Mouse (Mus musculus): Measurements from ENCODE around the gene Ints3.

Gene Ints3

DNA sequence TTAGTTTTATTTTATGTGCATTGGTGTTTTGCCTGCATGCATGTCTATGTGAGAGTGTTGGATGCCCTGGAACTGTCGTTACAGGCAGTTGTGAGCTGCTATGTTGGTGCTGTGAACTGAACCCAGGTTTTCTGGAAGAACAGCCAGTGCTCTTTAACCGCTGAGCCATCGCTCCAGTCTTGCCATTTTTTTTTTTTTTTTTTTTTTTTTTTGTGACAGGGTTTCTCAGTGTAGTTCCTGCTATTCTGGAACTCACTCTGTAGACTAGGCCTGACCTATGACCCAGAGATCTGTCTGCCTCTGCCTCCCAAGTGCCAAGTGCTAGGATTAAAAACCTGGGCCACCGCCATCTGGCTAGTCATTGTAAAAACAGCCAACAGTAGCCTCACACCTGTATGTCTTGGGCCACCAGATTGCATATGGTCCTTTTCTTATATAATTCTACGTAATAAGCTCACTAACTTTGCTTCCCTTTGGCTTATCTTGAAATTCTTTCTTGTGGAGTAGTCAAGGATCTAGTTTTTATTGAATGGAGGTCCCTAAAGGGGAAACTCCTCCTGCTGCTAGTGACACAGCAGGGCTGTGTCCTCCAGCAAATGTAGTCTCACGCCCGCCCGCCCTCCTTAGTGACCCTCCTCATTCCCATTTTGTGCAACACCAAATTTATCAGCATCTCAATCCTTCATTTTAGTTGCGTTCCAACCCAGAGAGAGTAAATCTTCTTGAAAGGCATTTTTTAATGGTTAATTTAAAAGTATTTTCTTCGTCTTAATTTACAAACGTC, 12.2 kb upstream of the Ints3 start:
- no peak for DNase-seq

DNA sequence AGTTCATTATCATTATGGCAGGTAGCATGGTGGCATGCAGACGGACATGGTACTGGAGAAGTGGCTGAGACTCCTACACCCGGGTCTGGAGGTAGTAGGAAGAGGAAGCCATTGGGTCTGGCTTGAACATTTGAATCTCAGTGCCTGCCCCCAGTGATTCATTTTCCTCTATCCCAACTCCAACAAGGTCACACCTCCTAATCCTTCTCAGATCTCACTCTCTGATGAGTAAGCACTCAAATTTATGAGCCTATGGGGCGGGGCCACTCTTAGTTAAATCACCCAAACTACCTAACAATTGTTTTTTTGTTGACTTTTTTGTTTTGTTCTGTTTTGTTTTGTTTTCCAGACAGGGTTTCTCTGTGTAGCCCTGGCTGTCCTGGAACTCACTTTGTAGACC, 10.6 kb upstream of the Ints3 start:
- no peak for DNase-seq

DNA sequence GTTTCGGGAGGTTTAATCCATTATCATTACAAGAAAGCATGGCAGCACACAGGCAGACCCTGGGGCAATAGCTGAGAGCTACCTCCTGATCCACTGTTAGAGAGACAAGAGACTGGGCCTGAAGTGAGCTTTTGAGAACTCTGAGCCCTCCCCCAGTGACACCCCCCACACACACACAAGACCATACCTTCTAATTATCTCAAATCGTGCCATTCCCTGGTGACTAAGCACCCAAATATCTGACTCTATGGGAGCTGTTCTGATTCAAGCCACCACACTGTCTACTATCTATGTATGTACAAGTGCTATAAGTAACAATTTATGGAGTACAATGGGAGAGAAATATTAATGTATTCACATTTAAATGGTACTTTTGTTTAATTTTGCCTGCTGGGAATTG, 7.3 kb upstream of the Ints3 start:
- no peak for DNase-seq

DNA sequence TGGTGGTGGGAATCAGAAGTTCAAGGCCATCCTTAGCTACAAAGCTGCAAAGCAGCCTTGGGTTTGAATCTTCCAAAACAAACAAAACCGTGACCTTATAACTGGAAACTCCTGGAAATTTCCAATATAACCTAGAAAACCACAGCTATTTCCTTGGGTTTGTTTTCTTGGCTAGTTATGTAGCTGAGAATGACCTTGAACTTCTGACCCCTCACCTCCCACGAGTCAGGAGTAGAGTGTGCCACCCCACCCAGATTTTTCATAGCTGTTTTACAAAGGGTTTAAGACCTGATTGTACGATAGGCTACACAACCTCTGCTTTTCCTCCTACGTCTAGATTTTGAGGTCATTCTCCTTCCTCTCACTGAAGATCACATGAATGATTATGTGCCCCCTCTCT, 3.7 kb upstream of the Ints3 start:
- DNase-seq = no peak

DNA sequence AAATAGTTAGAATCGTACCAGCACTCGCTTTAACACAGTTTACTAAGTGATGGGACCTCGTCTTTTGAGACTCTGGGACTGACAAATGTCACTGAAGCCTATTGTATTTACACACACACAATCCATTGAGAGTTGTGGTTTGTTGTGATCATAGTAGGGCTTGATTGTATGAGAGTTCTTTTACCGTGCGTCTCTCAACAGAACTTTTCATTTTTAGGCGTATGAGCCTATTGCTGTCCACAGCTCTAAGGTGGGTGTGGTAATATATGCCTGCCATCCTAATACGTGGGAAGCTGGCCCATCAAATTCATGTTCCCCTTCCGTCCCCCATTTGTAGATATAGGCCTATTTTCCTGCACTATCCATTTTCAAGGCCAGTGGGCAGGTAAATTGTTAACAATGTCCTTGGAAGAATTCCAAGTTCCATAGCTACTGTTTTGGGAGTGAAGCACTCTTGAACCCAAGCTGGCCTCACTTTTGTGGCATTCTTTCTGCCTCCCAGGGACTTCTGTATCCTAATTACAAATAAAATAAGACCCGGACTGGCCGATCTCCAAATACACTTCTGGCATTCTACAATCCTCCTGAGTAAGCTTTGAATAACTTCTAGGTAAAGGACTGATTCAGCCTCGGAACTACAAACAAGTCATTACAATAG, 780 bp upstream of the Ints3 start:
- peak; percentile 45 for DNase-seq

DNA sequence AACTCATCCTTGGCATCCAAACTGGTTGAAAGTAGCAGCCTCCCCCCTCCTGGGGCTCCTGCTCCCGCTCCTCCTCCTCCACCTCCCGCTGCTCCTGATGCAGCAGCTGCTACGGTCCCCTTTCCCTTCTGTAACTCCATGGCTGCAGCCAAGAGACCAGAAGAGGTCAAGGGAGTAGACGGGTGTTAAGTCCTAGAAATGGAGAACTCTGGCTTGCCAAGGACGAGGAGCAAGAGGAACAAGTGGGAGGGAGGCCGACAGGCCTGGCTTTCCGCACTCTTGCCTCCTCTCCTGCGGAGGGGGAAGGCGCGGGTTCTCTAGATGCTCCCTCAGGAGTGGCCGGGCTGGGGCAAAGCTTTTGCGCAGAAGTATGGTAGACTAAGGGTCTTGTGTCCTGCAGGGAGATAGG, 607 bp downstream of the Ints3 start:
- DNase-seq = peak; percentile 73

DNA sequence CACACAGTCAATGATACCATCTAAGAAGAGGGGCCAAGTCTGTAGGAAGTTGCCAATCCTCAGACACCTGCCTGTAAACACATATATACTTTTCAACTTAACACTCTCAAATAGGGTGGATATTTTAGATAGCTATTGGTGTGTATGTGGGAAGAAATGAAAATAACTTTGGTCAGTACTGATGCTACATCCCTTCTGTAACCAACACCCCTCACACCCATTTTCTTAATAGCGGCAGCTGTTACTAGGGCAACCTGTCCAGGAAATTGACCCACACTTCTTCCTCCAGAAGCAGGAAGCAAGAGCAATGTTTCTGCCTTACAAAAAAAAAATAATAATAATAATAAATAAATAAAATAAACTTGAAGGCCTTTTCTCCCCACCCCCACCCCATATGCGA, 1.1 kb downstream of the Ints3 start:
- DNase-seq = no peak

DNA sequence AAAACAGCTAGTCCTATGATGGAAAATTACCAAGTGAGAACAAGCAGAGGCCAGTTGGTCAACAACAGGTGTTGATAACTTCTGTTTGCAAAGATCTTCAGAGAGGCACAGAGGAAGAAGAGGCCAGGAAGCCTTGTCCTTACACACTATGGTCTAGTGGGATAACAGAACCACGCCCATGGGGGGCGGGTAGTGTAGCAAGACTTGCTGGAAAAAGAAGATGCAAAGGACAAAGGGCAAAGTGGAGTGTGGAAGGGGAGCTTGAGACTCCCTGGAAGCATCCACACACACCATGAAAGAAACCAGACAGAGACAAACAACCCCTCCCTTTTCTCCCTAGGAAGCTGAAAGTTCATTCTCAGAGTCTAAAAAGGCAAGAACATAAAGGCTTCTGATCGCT, 3.8 kb downstream of the Ints3 start:
- no peak for DNase-seq

DNA sequence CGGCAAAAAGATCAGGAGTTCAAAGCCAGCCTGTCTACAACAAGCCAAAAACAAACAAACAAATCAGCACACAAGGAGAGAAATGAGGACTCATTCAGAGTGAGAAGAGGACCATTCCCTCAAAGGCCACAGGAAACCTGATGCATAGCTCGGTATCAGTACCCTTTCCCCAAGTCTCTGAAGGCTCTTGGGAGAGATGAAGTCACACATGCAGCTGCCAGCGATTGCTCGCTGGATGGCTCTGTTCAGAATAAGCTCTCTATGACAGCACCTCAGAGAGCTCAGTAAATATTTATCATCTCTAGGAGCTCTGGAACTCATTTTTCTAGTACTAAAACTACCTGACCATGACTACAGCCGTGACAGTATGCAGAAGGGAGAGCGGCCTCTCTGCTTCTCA, 5.2 kb downstream of the Ints3 start:
- no peak for DNase-seq

DNA sequence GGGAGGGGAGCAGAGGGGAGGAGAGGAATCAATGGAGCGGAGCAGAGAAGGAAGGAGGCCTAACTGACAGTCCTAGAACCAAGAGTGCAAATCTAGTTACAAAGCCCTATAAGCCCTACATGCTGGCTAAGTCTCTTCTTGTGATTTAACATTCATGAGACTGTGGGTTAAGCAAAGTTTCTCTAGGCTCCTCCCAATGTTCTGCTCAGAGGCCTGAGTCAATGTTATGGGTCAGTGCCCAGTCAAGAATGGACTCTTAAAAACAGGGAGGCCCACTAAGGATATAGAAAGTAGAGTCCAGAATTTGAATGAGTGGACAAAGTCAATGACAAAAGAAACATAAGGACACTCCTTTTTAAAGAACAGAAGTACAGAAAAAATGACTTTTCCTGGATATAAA, 5.8 kb downstream of the Ints3 start:
- DNase-seq = no peak

DNA sequence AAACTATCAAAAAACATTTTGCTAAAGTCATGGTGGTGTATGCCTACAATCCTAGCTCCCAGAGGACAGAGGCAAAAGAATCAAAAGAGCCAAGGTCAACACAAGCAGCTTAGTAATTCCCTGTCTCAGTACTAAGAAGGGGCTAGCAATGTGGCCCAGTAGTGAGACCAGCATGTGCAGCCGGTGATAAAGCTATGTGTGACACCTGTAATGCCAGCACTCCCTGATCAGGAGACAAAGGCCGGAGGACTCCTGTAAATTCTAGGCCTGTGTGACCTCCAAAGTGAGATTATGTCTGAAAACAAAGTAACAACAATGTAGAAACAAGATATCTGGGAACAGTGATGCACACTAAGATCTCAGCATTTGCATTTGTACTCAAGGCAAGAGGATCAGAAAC, 7.9 kb downstream of the Ints3 start:
- DNase-seq = no peak

DNA sequence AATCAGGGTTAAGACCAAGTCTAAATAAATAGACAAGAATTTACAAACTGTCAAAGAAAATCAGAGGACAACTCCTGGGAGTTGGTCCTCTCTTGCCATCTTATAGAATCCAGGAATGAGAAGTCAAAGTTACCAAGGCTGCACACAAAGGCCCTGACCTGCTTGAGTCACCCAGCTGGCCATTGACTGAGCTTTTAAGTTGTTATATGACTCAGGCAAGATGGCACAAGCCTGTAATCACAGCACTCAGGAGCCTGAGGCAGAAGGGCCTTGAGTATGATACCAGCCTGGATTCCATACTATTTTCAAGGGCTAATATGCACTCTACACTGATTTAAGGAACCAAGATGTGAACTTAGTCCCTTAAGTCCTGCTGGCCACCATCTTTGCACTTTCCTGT, 9.9 kb downstream of the Ints3 start:
- no peak for DNase-seq

DNA sequence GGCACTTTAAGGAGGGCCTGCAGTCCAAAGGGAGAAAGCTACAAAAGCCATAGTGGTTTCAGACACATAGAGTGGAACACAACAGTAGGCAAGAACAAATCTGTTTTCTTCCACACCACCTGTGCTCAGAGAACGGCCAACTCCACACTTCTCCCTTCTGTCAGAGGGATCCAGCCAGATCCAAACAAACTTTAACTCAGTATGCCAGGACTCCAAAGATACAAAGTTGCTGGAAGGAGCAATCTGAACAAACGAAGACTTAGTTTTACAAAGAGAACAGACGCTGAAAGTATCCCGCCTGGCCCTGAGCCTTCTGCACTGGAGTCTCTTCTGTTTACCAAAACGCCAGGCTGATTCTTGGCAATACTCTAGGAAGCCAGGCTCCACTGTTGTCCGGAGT, 12.7 kb downstream of the Ints3 start:
- DNase-seq = no peak

DNA sequence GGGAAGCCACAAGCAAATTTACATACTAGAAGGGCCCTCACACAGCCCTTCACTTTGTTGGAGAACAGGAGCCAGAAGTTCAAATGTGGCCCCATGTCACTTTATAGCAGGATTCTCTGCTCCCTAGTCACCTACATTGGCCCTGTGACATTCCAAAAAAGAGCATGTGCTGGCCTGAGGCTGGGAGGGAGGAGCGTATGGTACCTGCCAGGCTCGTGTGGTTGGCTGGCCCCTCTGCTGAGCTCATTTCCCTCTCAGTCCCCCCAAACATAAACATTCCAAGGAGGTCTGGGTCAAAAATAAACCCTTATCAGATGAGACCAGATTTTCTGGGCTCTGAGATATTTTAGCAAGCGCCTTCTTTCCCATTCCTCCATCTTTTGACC, 20.4 kb downstream of the Ints3 start:
- no peak for DNase-seq

DNA sequence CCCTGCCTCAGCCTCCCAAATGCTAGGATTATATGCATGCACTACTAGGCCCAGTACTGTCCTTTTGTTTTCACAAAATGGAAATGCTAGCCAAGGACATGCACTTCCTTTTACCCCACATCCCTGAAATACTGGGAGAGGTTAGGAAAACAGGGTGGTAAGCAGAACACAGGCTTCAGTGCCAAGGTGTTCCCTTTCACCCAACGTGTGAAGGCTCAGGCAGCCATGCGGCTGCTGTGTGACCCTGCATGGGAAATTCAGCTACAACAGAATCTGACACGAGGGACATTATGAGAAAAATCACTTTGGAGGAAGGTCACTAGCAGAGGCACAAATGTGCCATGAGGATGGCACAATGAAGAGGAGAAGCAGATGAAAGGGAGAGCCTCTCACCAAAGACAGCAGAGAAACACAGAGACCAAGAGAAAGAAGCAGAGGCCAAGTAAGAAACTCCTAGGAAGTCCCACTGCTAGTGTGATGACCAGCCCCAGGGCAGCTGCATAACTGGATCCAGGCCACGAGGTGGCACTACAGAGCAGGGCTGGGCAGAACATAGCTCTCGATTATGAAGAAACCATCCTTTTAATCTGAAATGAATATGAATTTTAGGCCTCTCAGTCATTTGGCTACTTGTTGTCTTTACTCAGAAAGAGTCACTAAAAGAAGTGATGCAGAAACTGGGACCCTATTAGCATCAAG, 21.0 kb downstream of the Ints3 start:
- DNase-seq = peak; percentile 39

DNA sequence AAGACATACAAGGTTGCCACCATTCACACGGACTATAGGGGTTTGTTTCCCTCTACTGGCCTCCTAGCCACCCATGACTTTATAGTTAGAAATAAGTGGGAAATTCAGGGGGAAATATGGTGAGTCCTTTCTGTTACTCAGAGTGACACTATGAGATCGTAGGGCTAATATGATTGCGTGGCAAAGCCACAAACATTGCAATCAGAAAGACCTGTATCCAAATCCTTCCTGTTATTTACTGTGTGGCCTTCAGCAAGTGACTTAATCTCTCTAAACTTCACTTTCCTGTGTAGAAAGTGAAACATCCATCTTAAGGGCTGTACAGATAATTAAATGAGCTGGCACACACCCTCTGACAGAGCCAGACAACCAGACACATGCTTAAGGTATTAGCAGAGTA, 24.7 kb downstream of the Ints3 start:
- no peak for DNase-seq

DNA sequence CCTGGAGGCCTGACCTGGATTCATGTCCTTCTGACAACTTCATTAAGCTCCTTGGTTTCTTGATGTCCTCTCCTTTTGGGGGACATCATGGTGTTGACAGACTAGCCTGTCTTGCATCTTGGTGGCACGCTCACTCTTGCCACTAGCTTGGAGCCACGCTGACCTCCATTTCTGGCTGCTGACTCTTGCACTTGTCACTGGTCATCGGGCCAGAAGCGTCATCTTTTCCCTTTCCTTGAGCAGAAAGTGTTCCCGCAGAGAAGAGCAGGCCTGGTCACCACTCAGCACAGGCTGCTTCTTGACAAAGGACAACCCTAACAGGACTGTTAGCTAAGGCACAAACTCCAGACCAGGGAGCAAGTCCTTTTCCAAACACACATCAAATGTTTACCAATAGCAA, 27.0 kb downstream of the Ints3 start:
- no peak for DNase-seq

DNA sequence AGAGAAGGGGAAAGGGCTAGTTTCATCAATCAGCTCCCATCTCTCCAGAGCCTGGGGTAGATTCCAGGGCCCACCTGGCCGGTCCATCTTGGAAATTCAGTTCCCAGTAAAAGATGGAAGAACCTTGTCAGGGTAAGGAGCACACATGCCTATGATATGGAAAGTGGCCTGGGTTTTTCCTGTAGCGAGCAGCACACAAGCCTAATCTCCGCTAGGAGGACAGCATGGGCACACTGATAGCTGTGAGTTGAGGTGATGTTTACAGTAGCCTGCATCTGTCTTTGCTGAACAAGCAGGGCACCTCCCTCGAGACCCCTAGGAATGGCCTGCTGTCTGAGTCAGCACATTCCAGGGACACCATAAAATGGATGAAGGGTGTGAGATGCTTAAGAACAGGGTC, 28.8 kb downstream of the Ints3 start:
- DNase-seq = no peak

DNA sequence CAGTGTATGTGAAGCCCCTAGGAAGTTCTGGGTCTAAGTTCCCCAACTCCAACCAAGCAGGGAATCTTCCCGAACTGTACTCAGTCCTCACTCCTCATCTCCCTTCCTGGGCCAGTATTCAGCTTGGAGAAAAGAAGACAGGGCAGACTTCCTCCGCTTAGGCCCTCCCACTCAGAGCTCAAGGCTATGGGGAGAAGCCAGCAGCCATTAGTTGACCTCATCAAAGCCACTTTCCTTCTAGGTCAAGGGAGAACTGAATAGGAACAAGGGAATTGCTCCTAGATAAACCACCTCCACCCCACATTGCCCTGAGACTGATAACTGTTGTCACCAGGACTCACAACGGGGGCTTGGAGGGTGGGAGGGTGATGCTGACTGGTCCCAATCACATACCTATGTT, 29.3 kb downstream of the Ints3 start:
- DNase-seq = no peak

DNA sequence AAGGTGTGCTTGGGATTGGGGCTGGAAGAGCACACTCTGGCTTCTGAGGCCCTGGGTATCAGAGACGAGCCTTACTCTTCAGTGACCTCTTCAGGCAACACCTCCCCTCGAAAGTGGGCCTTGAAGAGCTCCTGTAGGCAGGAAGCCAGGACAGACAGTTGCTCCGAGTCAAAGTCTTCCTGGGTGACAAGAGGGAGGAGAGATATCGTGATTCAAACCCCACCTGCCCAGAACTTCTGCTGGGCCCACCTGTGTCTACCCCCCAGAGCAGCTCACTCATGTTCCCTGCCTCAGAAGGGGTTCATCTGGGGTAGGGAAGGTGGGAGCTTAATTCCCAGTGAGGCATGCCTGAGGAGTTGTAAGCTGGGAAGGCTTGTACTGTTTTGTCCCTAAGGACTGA, 32.4 kb downstream of the Ints3 start:
- DNase-seq = no peak

DNA sequence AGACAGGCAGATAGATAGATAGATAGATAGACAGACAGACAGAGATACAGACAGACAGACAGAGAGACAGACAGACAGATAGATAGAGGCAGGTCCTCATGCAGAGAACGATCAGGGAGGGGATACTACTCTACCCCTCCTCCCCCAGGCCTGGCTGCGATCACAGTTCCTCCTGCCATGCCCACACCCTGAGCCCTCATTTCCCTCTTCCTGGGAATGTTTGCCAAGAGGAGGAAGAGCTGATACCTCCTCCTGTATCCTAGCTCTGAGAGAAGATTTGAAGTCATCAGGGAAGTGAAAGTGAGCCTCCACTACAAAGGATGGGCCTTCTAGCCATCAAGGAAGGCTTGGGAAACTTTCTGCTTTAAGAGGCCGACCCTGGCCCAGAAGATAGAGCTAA, 37.8 kb downstream of the Ints3 start:
- no peak for DNase-seq

DNA sequence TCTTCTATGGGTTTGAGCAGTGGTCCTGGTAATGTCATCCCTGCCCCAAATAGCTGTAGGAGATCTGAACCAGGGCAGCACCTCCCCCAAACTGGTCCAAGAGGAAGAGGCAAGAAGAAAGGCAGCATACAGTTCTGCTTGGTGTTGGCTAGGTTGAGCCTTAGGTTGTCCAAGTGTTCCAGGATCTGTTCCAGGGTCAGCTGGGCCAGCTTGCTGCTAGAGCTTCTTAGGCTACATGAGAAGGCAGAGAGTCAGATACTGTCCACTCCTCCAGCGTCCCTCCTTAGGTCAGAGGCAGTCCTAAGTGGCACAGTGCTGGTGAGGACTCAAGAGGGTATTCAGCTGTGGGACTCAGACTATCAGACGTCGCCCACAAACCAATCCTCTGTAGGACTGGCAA, 40.8 kb downstream of the Ints3 start:
- DNase-seq = no peak

DNA sequence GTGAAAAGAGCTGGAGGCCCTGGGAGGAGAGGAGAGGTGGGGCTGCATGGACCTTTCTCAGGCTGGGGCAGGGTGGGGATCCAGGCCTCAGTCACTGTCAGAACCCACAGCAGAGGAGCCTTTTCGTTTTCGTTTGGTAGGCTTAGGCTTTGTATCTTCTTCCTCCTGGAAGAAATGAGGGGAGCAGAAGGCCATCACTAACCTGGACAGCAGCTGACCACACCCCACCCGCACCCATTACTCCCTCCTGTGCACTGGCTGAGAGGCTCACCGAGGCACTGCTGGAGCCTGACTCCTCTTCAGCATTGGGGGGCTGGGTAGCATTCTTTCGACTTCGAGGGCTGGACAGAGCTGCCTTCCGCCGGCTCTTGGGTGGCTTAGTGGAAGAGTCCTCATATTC, 41.5 kb downstream of the Ints3 start:
- DNase-seq = no peak

DNA sequence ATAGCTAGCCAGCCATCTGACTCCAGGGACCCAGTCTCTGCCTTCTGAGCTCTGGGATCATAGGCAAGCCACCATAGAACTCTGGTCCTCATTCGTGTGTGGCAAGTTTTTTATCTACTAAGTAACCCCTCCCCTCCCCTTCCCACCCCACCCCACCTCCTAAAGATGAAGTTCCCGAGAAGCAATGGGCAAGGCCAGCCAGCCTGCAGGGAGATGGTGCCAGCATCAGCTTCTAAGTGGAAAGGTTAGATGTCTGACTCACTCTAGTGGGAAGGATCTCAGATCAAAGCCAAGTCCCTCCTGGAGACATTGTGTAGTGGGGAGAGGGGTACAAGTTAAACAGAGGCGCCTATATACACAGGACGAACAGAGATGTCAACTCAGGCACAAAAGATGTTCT, 42.4 kb downstream of the Ints3 start:
- no peak for DNase-seq

Data from cerebellum, adult 11-12 months (tissue).